Mouse (Mus musculus) induced T-regulatory cell, adult 2 months (primary cell): Measurements from ENCODE around the gene Mapt.

Experiments used
- DNase-seq: peaks from one replicate; pipeline ENCODE4 v3.0.0-alpha.2; 2012; ENCODE audit warnings: low read depth

Mapt gene

GRCm38 (mm10) chr11:104316685-104317400, 85.7 kb downstream of the Mapt start:
- DNase-seq = no peak

DNA sequence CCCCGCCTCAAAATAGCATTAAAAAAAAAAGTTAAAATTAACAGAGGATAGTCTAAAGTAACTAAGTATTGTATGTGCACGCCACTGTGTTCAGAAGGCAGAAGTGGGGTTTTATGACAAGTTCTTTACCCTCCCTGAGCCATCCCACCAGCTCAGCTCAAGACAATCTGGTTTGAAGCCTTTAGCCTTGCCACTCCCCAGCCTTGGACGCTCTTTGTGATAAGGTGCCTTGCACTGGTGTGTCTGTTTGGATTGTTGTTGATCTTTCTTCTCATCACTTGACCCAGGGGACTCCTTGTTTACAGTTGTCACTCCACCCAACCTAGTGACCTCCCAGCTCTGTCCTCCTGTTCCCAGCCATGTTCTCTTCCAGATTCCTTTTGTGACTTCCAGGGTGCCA, 86.4 kb downstream of the Mapt start:
- DNase-seq = no peak

- peak; percentile 40 for DNase-seq
Measured at GRCm38 (mm10) chr11:104318940-104319781, 88.0 kb downstream of the Mapt start.

DNA sequence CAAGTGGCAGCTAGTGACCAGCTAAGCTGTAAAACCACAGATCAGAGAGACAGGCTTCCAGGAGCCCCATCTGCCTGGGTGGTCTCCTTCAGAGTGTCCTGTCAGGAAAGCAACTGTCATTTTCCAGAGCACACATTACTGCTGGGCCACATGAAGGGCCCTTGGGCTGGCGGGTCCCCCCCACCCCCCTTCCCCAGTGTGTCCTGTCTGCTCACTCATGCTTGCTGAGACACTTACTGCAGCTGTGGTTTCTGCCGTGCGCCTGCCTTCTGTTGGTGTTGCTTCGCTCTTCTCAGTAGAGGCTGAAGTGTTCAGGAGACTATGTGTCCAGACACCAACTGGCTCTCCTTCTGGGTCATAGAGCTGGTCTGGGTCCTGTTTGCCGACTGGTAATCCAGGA, 89.3 kb downstream of the Mapt start:
- DNase-seq = no peak

GRCm38 (mm10) chr11:104322142-104322541, 91.0 kb downstream of the Mapt start:
- DNase-seq = no peak

- no peak for DNase-seq
Measured at GRCm38 (mm10) chr11:104327462-104327861, 96.3 kb downstream of the Mapt start.

DNA sequence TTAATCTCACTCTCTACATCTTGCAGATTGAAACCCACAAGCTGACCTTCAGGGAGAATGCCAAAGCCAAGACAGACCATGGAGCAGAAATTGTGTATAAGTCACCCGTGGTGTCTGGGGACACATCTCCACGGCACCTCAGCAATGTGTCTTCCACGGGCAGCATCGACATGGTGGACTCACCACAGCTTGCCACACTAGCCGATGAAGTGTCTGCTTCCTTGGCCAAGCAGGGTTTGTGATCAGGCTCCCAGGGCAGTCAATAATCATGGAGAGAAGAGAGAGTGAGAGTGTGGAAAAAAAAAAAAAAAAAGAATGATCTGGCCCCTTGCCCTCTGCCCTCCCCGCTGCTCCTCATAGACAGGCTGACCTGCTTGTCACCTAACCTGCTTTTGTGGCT, 96.8 kb downstream of the Mapt start:
- DNase-seq = no peak

DNA sequence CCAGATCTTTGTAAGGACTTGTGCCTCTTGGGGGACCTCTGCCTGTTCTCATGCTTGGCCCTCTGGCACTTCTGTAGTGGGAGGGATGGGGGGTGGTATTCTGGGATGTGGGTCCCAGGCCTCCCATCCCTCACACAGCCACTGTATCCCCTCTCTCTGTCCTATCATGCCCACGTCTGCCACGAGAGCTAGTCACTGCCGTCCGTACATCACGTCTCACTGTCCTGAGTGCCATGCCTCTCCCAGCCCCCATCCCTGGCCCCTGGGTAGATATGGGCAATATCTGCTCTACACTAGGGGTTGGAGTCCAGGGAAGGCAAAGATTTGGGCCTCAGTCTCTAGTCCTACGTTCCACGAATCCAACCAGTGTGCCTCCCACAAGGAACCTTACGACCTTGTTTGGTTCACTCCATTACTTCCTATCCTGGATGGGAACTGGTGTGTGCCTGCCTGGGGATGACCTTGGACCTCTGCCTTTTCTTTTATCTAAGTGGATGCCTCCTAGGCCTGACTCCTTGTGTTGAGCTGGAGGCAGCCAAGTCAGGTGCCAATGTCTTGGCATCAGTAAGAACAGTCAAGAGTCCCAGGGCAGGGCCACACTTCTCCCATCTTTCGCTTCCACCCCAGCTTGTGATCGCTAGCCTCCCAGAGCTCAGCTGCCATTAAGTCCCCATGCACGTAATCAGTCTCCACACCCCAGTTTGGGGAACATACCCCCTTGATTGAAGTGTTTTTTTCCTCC, 98.2 kb downstream of the Mapt start:
- DNase-seq = no peak

- DNase-seq = no peak
Measured at GRCm38 (mm10) chr11:104330151-104330550, 99.0 kb downstream of the Mapt start.

GRCm38 (mm10) chr11:104331208-104331607, 100.0 kb downstream of the Mapt start:
- no peak for DNase-seq

DNA sequence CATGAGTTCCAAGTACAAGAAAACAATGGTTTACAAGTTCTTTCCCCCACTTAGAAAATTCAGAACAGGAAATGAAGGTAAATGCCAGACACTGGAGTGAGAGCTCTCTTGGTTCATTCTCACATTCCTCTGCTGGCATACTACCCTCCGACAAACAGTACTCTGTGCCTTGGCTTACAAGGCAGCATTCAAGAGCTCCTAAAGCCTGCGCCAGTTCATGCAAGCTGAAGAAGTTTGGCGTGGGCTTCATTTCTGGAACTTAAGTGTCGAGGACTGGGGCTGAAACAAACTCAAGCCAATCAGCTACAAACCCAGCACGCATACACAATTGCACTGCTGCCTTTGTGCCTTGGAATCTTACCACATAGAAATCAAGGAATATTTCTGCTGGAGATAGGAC, 100.9 kb downstream of the Mapt start:
- no peak for DNase-seq

DNA sequence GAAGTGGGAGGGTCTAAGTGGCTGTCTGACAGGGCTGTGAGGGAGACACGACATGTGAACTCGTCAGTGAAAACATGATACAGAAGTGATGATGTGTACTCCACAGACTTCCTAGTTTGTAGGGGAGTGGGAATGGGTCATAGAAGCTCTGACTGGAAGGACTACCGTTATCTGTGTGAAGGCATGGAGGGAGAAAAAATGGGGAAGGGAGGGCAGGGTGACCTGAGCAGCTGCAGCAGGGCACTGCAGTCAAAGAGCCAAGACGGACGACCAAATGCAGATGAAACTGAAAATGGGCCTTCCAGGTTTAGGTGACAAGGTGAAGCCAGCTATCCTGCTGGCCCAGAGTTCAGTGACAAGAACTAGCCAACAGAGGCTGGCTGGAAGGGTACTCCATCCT, 102.9 kb downstream of the Mapt start:
- no peak for DNase-seq

DNA sequence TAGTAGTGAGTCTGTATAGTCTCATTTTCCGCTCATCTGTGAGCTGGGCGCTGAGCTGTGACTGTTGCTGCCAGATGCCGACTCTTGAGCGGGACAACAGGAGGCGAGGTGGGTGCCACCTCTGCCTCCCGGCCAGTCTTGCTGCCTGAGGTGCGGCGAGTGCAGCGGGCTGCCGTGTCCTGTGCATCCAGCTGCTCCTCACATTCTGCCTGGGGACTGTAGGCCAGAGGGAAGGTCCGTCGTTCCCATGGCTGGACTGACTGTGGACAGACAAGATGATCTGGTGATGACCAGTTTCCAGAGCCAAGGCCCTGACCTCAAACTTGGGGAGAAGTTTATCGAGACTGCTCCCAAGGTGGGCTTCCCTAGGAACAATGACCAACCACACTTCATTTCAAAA, 103.8 kb downstream of the Mapt start:
- DNase-seq = no peak

- DNase-seq = peak; percentile 60
Measured at GRCm38 (mm10) chr11:104346931-104347330, 115.7 kb downstream of the Mapt start.

DNA sequence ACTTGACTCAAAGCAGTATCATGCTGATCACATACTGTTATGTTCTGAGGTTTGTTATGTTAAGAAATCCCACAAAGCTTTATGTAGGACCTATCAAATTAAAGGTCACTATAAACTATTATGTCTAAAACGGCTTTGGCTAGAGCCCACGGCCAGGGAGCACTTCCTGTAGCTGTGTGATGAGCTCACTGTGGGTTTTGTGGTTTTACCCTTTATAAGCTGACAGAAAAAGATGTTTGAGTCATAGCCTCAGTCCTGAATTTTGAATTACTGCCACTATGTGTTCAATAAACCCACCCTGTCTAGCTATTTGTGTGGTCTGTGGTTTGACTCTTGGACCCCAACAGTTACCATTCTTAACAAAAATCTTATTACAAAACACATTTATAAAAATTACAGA, 130.6 kb downstream of the Mapt start:
- DNase-seq = peak; percentile 88

- no peak for DNase-seq
Measured at GRCm38 (mm10) chr11:104362704-104363103, 131.5 kb downstream of the Mapt start.

GRCm38 (mm10) chr11:104363823-104364600, 132.8 kb downstream of the Mapt start:
- no peak for DNase-seq

DNA sequence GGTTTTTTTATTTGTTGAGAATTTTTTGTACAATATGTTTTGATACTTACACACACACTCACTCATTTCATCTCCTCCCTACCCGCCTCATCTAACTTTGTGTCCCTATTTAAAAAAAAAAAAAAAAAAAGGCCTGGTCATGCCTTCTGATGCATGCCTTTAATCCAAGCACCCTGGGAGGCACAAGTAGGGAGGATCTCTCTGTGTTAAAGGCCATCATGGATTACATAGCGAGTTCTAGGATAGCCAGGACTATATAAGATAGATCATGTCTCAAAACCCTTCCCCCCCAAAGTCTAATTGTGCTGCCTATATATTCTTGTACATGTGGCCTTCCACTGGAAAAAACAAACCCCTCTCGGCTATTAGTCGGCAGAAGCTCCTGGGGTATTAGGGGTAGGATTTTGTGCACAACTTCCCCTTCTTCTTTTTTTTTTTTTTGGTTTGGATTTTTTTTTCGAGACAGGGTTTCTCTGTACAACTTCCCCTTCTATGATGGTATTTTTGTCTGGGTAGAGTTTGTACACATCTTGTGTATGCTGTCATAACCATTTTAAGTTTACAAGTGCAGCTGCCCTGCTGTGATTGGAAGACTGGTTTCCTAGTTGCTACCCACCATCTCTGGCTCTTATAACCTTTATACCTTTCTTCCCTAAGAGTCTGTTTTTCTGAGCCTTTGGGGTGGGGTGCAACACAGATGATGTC, 136.4 kb downstream of the Mapt start:
- no peak for DNase-seq

GRCm38 (mm10) chr11:104376291-104376690, 145.1 kb downstream of the Mapt start:
- no peak for DNase-seq

- DNase-seq = peak; percentile 47
Measured at GRCm38 (mm10) chr11:104379635-104380034, 148.4 kb downstream of the Mapt start.
